Mouse (Mus musculus) hindbrain, embryonic 16.5 days (tissue): Measurements from ENCODE around the gene Rad17. TPM values are rescaled to one million over a fixed set of nuclear protein-coding genes. Genes with fewer than 3 reads are reported as not detected.

ENCODE experiments used
- ATAC-seq: fragments of 200-750 bp; cut with Nextera tagmentation; 2 replicates; pipeline ENCODE4 v1.8.0; 2017; ENCODE audit warnings: moderate TSS enrichment, moderate library complexity
- H3K27ac ChIP-seq: fragments of 300-500 bp; sonication (generic); 2 replicates; pipeline ENCODE4 v1.5.1; 2014; ENCODE audit warnings: low read depth, mild to moderate bottlenecking, control low read depth, low read length, moderate library complexity
- H3K27me3 ChIP-seq: fragments of 300-500 bp; sonication (generic); replicated peaks from 2 replicates; pipeline ENCODE4 v1.6.1; 2014; ENCODE audit warnings: low read length; ENCODE audit not compliant: control insufficient read depth, insufficient read depth
- H3K36me3 ChIP-seq: fragments of 300-500 bp; sonication (generic); 2 replicates; pipeline ENCODE4 v1.6.1; 2014; ENCODE audit warnings: mild to moderate bottlenecking, low read length, moderate library complexity, mixed read lengths; ENCODE audit not compliant: control insufficient read depth, insufficient read depth
- H3K4me1 ChIP-seq: fragments of 300-500 bp; sonication (generic); 2 replicates; pipeline ENCODE4 v1.6.1; 2014; ENCODE audit warnings: low read depth, low read length; ENCODE audit not compliant: control insufficient read depth, insufficient read depth
- H3K4me2 ChIP-seq: fragments of 300-500 bp; sonication (generic); 2 replicates; pipeline ENCODE4 v1.6.1; 2014; ENCODE audit warnings: mild to moderate bottlenecking, low read length, control low read depth, moderate library complexity
- H3K4me3 ChIP-seq: fragments of 300-500 bp; sonication (generic); 2 replicates; pipeline ENCODE4 v1.5.1; 2014; ENCODE audit warnings: mild to moderate bottlenecking, low read length, control low read depth, moderate library complexity
- H3K9ac ChIP-seq: fragments of 300-500 bp; sonication (generic); 2 replicates; pipeline ENCODE4 v1.6.1; 2014; ENCODE audit warnings: low read depth, mild to moderate bottlenecking, control low read depth, low read length, moderate library complexity
- H3K9me3 ChIP-seq: fragments of 300-500 bp; sonication (generic); 2 replicates; pipeline ENCODE4 v1.6.1; 2014; ENCODE audit warnings: mild to moderate bottlenecking, low read length, moderate library complexity; ENCODE audit not compliant: control insufficient read depth
- whole genome bisulfite sequencing: fragments of 180-500 bp; shearing (Covaris S2); extraction: QIAGEN DNeasy Blood & Tissue Kit; methylation state at CpG from one replicate; pipeline ENCODE4 v1.1.7; 2014; 5-methylcytosine and 5-hydroxymethylcytosine counted together
- polyA plus RNA-seq: library from polyadenylated mRNA; unstranded; fragments of >200 nt; fragmentation: Nextera tagmentation; extraction: Ambion mirVana; gene quantifications from 2 replicates; pipeline ENCODE4 v1.2.1, GENCODE M21; 2015

The Rad17 gene
- polyA plus RNA-seq, 1 experiment from 2014 or later = 15.3 TPM

DNA sequence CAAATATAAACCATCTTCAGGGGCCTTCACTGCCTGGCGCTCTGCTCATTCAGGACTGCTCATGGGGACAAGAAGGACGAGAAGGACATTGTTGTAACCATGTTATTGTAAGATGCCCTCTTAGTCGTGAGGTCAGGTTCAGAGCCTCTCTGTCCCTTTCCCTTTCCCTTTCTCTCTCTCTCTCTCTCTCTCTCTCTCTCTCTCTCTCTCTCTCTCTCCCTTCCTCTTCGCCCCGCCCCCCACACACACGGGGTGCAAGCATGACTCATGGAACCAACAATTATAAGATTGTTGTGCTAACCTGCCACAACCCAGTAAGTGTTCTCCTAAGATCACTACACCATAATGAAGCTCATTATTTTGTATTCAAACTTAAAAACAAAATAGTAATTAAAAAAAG, 68.7 kb downstream of the Rad17 start:
- H3K27me3 ChIP-seq = no peaks in the 10 kb centered on the region
- H3K36me3 ChIP-seq = no peaks in the 10 kb centered on the region
- H3K27ac ChIP-seq = no peak overlapping the region
- no peak overlapping the region for H3K9ac ChIP-seq
- no peak for ATAC-seq
- WGBS = 45% methylated on average over 6 of the region's 6 CpGs
- H3K9me3 ChIP-seq = no peaks in the 10 kb centered on the region
- H3K4me2 ChIP-seq = no peak overlapping the region
- no peak overlapping the region for H3K4me3 ChIP-seq
- H3K4me1 ChIP-seq = no peaks in the 10 kb centered on the region

DNA sequence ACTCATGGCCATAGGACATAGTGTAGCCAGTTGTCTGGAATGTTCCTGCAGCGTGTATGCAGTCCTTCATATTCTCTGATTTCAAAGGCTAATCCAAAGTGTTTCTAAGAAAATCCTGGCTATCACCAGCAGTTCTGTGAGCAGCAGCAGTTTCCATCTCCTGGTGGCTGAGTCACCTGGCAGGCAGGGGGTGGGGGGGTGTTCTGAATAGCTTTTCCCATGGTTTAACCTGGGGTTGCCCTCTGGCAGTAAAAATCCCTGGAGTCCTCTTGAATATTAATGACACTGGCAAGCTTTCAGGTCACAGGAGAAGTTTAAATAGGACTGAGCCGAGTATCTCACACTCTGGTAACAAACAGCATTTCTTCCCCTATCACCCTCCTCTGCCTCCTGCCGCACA, 69.2 kb downstream of the Rad17 start:
- 37% methylated on average over 3 of the region's 3 CpGs for WGBS
- H3K27me3 ChIP-seq = no peaks in the 10 kb centered on the region
- H3K9ac ChIP-seq = no peak overlapping the region
- H3K4me1 ChIP-seq = no peaks in the 10 kb centered on the region
- no peak overlapping the region for H3K27ac ChIP-seq
- no peaks in the 10 kb centered on the region for H3K9me3 ChIP-seq
- no peak for ATAC-seq
- H3K4me3 ChIP-seq = no peak overlapping the region
- no peaks in the 10 kb centered on the region for H3K36me3 ChIP-seq
- no peak overlapping the region for H3K4me2 ChIP-seq

DNA sequence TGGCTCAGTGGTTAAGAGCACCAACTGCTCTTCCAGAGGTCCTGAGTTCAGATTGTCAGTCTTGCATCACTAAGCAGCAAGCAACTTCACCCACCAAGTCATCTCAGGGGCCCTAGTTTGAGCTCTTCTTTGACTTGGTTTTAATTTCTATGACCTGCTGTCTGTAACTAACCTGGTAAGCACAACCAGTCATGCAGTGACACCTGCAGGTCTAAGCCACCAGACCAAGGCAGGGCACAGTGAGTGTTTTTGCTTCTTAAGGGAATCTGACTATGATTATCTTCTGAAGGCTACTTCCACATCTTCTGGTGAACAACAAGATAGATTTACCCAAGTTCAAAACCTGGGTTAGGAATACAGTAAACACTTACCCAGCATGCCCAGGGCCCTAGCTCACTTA, 70.9 kb downstream of the Rad17 start:
- Histone ChIP-seq H3K9ac (no peak overlapping the region), H3K4me1 (no peaks in the 10 kb centered on the region), H3K36me3 (no peaks in the 10 kb centered on the region), H3K27ac (no peak overlapping the region), H3K4me2 (no peak overlapping the region), H3K27me3 (no peaks in the 10 kb centered on the region), H3K4me3 (no peak overlapping the region), H3K9me3 (no peaks in the 10 kb centered on the region)
- no peak for ATAC-seq

DNA sequence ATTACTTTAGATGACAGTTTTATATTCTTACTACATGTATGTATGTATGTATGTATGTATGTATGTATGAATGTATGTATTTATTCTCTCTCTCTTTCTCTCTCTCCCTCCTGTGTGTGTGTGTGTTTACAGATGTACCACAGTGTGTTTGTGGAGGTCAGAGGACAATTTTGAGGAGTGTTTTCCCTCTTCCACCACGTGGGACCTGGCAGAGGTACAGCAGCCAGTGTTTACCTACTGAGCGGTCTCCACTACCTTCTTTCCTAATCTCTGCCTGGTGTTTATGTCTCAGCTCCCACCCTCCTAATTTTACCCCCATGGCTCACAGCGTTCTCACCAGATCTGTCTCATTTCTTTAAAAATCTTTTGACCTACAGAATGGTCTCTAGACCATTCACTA, 71.6 kb downstream of the Rad17 start:
- no peak overlapping the region for H3K4me2 ChIP-seq
- H3K36me3 ChIP-seq = no peaks in the 10 kb centered on the region
- no peak overlapping the region for H3K27ac ChIP-seq
- no peaks in the 10 kb centered on the region for H3K4me1 ChIP-seq
- ATAC-seq = no peak
- no peaks in the 10 kb centered on the region for H3K27me3 ChIP-seq
- no peak overlapping the region for H3K4me3 ChIP-seq
- H3K9me3 ChIP-seq = no peaks in the 10 kb centered on the region
- no peak overlapping the region for H3K9ac ChIP-seq
- WGBS = 61% methylated on average over 3 of the region's 3 CpGs

- no peaks in the 10 kb centered on the region for H3K36me3 ChIP-seq
- H3K9ac ChIP-seq = no peak overlapping the region
- H3K4me1 ChIP-seq = no peaks in the 10 kb centered on the region
- no peak for ATAC-seq
- H3K27ac ChIP-seq = no peak overlapping the region
- no peaks in the 10 kb centered on the region for H3K9me3 ChIP-seq
- H3K4me2 ChIP-seq = no peak overlapping the region
- H3K27me3 ChIP-seq = no peaks in the 10 kb centered on the region
- no peak overlapping the region for H3K4me3 ChIP-seq
- 86% methylated on average over 2 of the region's 2 CpGs for WGBS
Measured at GRCm38 (mm10) chr13:100575950-100576349, 74.9 kb downstream of the Rad17 start.

DNA sequence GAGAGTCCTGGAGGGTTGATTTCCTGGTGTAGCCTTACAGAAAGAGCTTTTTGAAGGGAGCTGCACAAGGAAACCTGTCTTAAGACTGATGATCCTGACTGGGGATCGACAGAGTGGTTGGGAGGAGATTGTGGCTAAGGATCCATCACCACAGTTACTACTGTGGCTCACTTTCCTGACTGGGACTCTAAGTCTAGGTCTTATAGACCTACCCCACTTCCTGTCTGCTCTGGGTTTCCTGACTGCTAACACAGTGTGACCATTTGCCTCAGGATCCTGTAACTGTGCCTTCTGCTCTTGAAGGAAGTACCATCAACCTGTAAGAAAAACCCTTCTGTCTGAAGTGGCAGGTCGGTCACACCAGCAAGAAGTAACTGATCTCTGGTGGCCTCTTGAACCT, 80.1 kb downstream of the Rad17 start:
- no peak for ATAC-seq
- no peak overlapping the region for H3K4me3 ChIP-seq
- H3K27me3 ChIP-seq = no peaks in the 10 kb centered on the region
- H3K4me1 ChIP-seq = no peaks in the 10 kb centered on the region
- no peak overlapping the region for H3K9ac ChIP-seq
- WGBS = 90% methylated on average over 2 of the region's 2 CpGs
- no peaks in the 10 kb centered on the region for H3K9me3 ChIP-seq
- no peak overlapping the region for H3K27ac ChIP-seq
- H3K36me3 ChIP-seq = no peaks in the 10 kb centered on the region
- H3K4me2 ChIP-seq = no peak overlapping the region

DNA sequence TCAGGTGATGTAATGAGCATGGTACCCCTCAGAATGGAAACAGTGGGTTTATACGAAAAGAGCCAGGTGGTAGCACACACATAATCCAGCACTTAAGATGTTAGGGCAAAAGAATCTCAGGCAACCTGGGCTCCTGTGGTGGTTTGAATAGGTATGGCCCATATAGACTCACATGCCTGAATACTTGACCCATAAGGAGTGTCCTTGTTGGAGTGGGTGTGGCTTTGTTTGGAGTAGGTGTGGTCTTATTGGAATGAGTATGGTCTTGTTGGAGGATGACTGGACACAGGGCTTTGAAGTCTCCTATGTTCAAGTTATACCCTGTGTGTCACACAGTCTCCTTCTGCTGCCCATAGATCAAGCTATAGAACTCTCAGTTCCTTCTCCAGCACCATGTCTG, 82.5 kb downstream of the Rad17 start:
- no peaks in the 10 kb centered on the region for H3K9me3 ChIP-seq
- no peak overlapping the region for H3K4me3 ChIP-seq
- H3K36me3 ChIP-seq = no peaks in the 10 kb centered on the region
- no peak overlapping the region for H3K27ac ChIP-seq
- 94% methylated on average over 1 of the region's 1 CpGs for WGBS
- H3K9ac ChIP-seq = no peak overlapping the region
- no peaks in the 10 kb centered on the region for H3K27me3 ChIP-seq
- no peaks in the 10 kb centered on the region for H3K4me1 ChIP-seq
- H3K4me2 ChIP-seq = no peak overlapping the region
- no peak for ATAC-seq

Other genes with a start within 250 kb of the Rad17 start
- gene Naip1, start 198.2 kb downstream of the Rad17 start, polyA plus RNA-seq = 0.05 and 0.15 TPM in 2 replicates
- 68.3 and 69.2 TPM in 2 replicates for gene Gtf2h2, start 158.5 kb downstream of the Rad17 start, polyA plus RNA-seq
- 13.8 and 15.1 TPM in 2 replicates for gene Ocln, start 98.3 kb downstream of the Rad17 start, polyA plus RNA-seq
- 3.2 TPM in 2 replicates for gene Marveld2, start 34.1 kb downstream of the Rad17 start, polyA plus RNA-seq
- 292 and 316 TPM in 2 replicates for gene Ak6, start 72 bp downstream of the Rad17 start, polyA plus RNA-seq
- 24.9 and 27.8 TPM in 2 replicates for gene Taf9, start 528 bp upstream of the Rad17 start, polyA plus RNA-seq
- gene Ccdc125, start 18.7 kb upstream of the Rad17 start, polyA plus RNA-seq = 1.2 and 1.4 TPM in 2 replicates
- 35.8 and 40.0 TPM in 2 replicates for gene Cdk7, start 79.9 kb upstream of the Rad17 start, polyA plus RNA-seq
- gene Mrps36, start 93.6 kb upstream of the Rad17 start, polyA plus RNA-seq = 143 and 161 TPM in 2 replicates
- 6.5 and 7.6 TPM in 2 replicates for gene Cenph, start 124.8 kb upstream of the Rad17 start, polyA plus RNA-seq
- gene Ccnb1, start 135.5 kb upstream of the Rad17 start, polyA plus RNA-seq = 42.4 and 52.9 TPM in 2 replicates
- 30.8 and 31.4 TPM in 2 replicates for gene Slc30a5, start 182.4 kb upstream of the Rad17 start, polyA plus RNA-seq